ENCODE assay signal across 8 mouse cellular contexts in the genomic region with DNA sequence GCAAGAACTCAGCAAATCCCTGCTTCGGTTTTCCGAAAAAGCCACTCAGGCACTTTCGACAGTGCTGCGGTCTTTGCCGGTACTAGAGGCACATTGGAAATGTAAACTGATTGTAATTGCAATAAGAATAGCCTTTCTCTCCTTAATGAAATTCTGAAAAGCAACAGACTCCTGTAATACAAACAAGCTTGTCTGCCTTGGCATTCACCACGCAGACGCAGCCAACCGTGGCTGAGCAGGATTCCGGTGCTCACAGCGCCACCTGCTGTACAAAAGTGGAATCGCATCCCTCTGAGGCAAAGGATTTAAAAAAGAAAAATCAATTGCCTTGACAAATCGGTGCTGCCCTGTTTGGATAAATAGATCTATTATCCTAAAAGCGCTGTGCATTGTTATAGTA.
DNase-seq lines count a peak whose midpoint lies in the region; ATAC-seq and TF ChIP-seq lines count a peak whose summit lies in the region.

No protein-coding gene starts in this region.

- peak overlapping the region; percentile 37 for H3K4me3 ChIP-seq in intestine, postnatal 0 days (ENCODE audit: low read depth, low read length)
- peak overlapping the region; percentile 49 for H3K4me3 ChIP-seq in midbrain, embryonic 10.5 days

- H3K9ac ChIP-seq in intestine, postnatal 0 days (ENCODE audit: low read depth, low read length): no peak overlapping the region

- H3K27ac ChIP-seq in intestine, postnatal 0 days (ENCODE audit: low read depth, low read length): no peak overlapping the region; the same call in 1 of the 2 replicates
- peak overlapping the region; percentile 75; the same call in 1 of the 2 replicates for H3K27ac ChIP-seq in midbrain, embryonic 10.5 days (replicated peaks)

- TF ChIP-seq CTCF in intestine, postnatal 0 days (IDR thresholded peaks at IDR 0.05; ENCODE audit: low read depth): peak; percentile 97

- peak; percentile 70 for DNase-seq in adrenal gland, adult 8-10 months
- peak; percentile 90 for DNase-seq in embryo, embryonic 9.5 days (ENCODE audit: extremely low spot score)
- DNase-seq in left cerebral cortex, postnatal 36 days (ENCODE audit: low spot score in 2 of 2): peak; percentile 84 to 90
- DNase-seq in midbrain, embryonic 10.5 days (ENCODE audit: low spot score): peak; percentile 89
- DNase-seq in right cerebral cortex, postnatal 36 days (ENCODE audit: low spot score in 2 of 2): peak; percentile 82 to 85
- DNase-seq in urinary bladder, postnatal 4 days (ENCODE audit: low spot score in 2 of 2): peak; percentile 73 to 90

- intact Hi-C loops in left cerebral cortex, postnatal 36 days (cut with DNase I): loop anchor here (2.0 to 5.0 kb wide), 3 partner anchors 34 to 192 kb away; no protein-coding TSS in a partner anchor

- peak; percentile 76 for ATAC-seq in granulocyte monocyte progenitor cell, adult 5-6 weeks (replicated peaks; ENCODE audit: poor library complexity, severe bottlenecking)
- ATAC-seq in intestine, postnatal 0 days: no peak

- no peaks in the 10 kb centered on the region for H3K4me1 ChIP-seq in intestine, postnatal 0 days (replicated peaks; ENCODE audit: control insufficient read depth, insufficient read depth, low read length)
- H3K4me1 ChIP-seq in midbrain, embryonic 10.5 days: peaks cover 43% of the 10 kb centered on the region

- WGBS in intestine, postnatal 0 days: 2% methylated on average over 13 of the region's 13 CpGs
- 5% methylated on average over 13 of the region's 13 CpGs for WGBS in midbrain, embryonic 10.5 days

- H3K27me3 ChIP-seq in intestine, postnatal 0 days (replicated peaks; ENCODE audit: control insufficient read depth, insufficient read depth, low read length): no peaks in the 10 kb centered on the region
- H3K27me3 ChIP-seq in midbrain, embryonic 10.5 days (ENCODE audit: low read depth, poor library complexity, severe bottlenecking): 0 out of 2 replicates have a peak, but pooled peaks cover 4% of the 10 kb centered on the region

- no peaks in the 10 kb centered on the region for H3K36me3 ChIP-seq in intestine, postnatal 0 days (ENCODE audit: control insufficient read depth, insufficient read depth)
- no peaks in the 10 kb centered on the region for H3K36me3 ChIP-seq in midbrain, embryonic 10.5 days

- no peaks in the 10 kb centered on the region for H3K9me3 ChIP-seq in intestine, postnatal 0 days (ENCODE audit: control insufficient read depth)
- H3K9me3 ChIP-seq in midbrain, embryonic 10.5 days (replicated peaks): no peaks in the 10 kb centered on the region

- peak overlapping the region; percentile 75 for H3K4me2 ChIP-seq in intestine, postnatal 0 days (replicated peaks; ENCODE audit: low read depth)
